Mouse (Mus musculus) midbrain, embryonic 16.5 days (tissue): Measurements from ENCODE around the gene Fgfr2. TPM values are rescaled to one million over a fixed set of nuclear protein-coding genes. Genes with fewer than 3 reads are reported as not detected.

ENCODE experiments used
- ATAC-seq: fragments of 200-750 bp; cut with Nextera tagmentation; 2 replicates; pipeline ENCODE4 v1.8.0; 2017; ENCODE audit warnings: moderate TSS enrichment
- H3K27ac ChIP-seq: fragments of 300-500 bp; sonication (generic); 2 replicates; pipeline ENCODE4 v1.5.1; 2014; ENCODE audit warnings: mild to moderate bottlenecking, low read length, mixed read lengths
- H3K27me3 ChIP-seq: fragments of 300-500 bp; sonication (generic); 2 replicates; pipeline ENCODE4 v1.6.1; 2014; ENCODE audit warnings: low read depth, low read length, mixed read lengths; ENCODE audit not compliant: control insufficient read depth, insufficient read depth
- H3K36me3 ChIP-seq: fragments of 300-500 bp; sonication (generic); 2 replicates; pipeline ENCODE4 v1.6.1; 2014; ENCODE audit warnings: mild to moderate bottlenecking, low read length, moderate library complexity, mixed read lengths; ENCODE audit not compliant: control insufficient read depth, insufficient read depth
- H3K4me1 ChIP-seq: fragments of 300-500 bp; sonication (generic); 2 replicates; pipeline ENCODE4 v1.6.1; 2014; ENCODE audit warnings: mild to moderate bottlenecking, low read length, mixed read lengths; ENCODE audit not compliant: control insufficient read depth, insufficient read depth
- H3K4me2 ChIP-seq: fragments of 300-500 bp; sonication (generic); 2 replicates; pipeline ENCODE4 v1.6.1; 2014; ENCODE audit warnings: mild to moderate bottlenecking, low read length, mixed read lengths
- H3K4me3 ChIP-seq: fragments of 300-500 bp; sonication (generic); 2 replicates; pipeline ENCODE4 v1.5.1; 2014; ENCODE audit warnings: low read depth, mild to moderate bottlenecking, low read length, moderate library complexity, mixed read lengths
- H3K9ac ChIP-seq: fragments of 300-500 bp; sonication (generic); 2 replicates; pipeline ENCODE4 v1.6.1; 2014; ENCODE audit warnings: low read depth, low read length, mixed read lengths
- H3K9me3 ChIP-seq: fragments of 300-500 bp; sonication (generic); replicated peaks from 2 replicates; pipeline ENCODE4 v1.6.1; 2014; ENCODE audit warnings: mild to moderate bottlenecking, low read length, mixed read lengths; ENCODE audit not compliant: control insufficient read depth, poor library complexity, severe bottlenecking
- WGBS: fragments of 180-500 bp; shearing (Covaris S2); extraction: QIAGEN DNeasy Blood & Tissue Kit; methylation state at CpG from one replicate; pipeline ENCODE4 v1.1.7; 2014; 5-methylcytosine and 5-hydroxymethylcytosine counted together
- polyA plus RNA-seq: library from polyadenylated mRNA; unstranded; fragments of >200 nt; fragmentation: Nextera tagmentation; extraction: Ambion mirVana; gene quantifications from 2 replicates; pipeline ENCODE4 v1.2.1, GENCODE M21; 2015

Fgfr2 gene
- polyA plus RNA-seq, 1 experiment from 2014 or later: 23.8 TPM

DNA sequence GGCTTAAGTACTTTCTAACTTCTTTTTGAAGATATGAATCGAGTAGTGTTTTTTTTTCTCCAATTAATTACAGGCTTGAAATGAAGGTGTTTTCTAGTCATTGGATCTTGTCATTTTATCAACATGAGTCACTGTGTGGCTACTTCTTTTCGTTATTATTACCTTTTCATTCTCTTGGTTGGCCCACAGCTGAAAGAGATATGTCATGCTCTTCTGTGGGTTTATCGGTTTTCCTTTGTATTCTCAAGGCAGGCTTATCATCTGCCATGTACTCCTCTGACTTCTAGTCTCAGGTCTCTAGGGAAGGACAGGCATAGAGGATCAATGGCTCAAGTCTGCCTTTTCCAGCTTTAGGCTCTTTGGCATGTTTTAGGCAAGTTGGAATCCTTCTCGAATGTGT, 712.2 kb downstream of the Fgfr2 start:
- Histone ChIP-seq H3K4me2 (no peak overlapping the region), H3K9me3 (no peaks in the 10 kb centered on the region), H3K27ac (no peak overlapping the region), H3K4me3 (no peak overlapping the region), H3K9ac (no peak overlapping the region), H3K27me3 (no peaks in the 10 kb centered on the region), H3K36me3 (no peaks in the 10 kb centered on the region), H3K4me1 (no peaks in the 10 kb centered on the region)
- ATAC-seq: no peak
- WGBS: 82% methylated on average over 4 of the region's 4 CpGs

DNA sequence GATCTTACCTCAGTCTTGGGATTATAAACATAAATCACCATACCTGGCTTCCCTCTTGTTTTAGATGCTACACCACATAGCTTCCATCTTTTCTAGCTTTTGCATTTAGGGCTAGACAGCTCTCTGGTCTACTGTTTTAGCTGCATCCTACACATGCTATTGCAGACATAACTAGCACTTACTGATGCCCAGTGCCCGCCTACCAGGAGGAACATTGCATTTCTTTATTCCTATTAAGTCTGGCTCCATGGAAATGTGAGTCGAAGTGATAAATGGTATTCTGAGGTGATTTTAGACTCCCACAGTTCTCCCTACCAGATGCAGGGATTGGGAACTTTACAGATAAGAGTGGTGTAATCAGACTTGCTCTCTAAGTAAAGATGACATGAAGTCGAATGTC, 713.3 kb downstream of the Fgfr2 start:
- no peak overlapping the region for H3K4me3 ChIP-seq
- H3K36me3 ChIP-seq: no peaks in the 10 kb centered on the region
- no peaks in the 10 kb centered on the region for H3K4me1 ChIP-seq
- no peaks in the 10 kb centered on the region for H3K9me3 ChIP-seq
- WGBS: 92% methylated on average over 3 of the region's 3 CpGs
- H3K27me3 ChIP-seq: no peaks in the 10 kb centered on the region
- no peak for ATAC-seq
- H3K27ac ChIP-seq: no peak overlapping the region
- H3K4me2 ChIP-seq: no peak overlapping the region
- H3K9ac ChIP-seq: no peak overlapping the region

DNA sequence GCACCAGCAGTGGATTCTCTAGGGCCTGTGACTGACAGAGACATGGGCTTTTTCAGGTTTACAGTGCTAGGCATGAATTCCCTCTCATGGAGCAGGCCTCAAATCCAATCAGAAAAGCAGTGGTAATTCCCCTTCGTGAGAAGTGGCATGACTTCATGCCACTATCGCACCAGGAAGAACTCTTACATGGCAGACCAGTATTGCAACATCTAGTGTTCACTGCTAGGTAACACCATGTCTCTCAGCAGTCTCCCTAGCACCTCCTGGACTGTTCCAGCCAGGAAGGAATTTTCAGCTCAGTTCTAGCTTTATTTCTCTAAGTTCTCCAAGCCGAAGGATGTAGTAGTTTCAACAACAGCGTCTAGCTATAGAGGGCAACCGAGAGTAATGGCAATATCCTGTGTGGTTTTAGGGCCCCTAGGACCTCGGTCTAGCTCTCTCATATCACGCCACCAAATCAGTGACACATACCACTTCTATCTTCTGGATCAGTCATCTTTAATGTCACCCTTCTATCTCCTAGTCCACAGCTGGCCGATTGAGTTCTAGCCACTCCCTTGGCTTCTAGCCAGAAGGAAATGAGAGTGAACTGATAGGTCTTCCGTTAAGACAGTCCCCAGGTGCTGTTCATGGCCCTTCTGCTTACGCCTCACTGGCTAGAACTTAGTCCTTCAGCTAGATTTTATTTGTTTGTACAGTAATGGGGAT, 720.6 kb downstream of the Fgfr2 start:
- no peaks in the 10 kb centered on the region for H3K9me3 ChIP-seq
- H3K27ac ChIP-seq: no peak overlapping the region
- 89% methylated on average over 10 of the region's 10 CpGs for whole genome bisulfite sequencing
- peaks cover 4% of the 10 kb centered on the region; the same call in 1 of the 2 replicates for H3K4me1 ChIP-seq
- H3K9ac ChIP-seq: no peak overlapping the region
- no peak for ATAC-seq
- H3K27me3 ChIP-seq: no peaks in the 10 kb centered on the region
- no peaks in the 10 kb centered on the region for H3K36me3 ChIP-seq
- no peak overlapping the region for H3K4me3 ChIP-seq
- H3K4me2 ChIP-seq: no peak overlapping the region

GRCm38 (mm10) chr7:132398487-132398886, 724.7 kb downstream of the Fgfr2 start:
- no peak for ATAC-seq
- Histone ChIP-seq H3K36me3 (no peaks in the 10 kb centered on the region), H3K4me2 (no peak overlapping the region), H3K9ac (no peak overlapping the region), H3K9me3 (no peaks in the 10 kb centered on the region), H3K4me3 (no peak overlapping the region), H3K4me1 (no peaks in the 10 kb centered on the region), H3K27me3 (no peaks in the 10 kb centered on the region), H3K27ac (no peak overlapping the region)
- WGBS: 63% methylated on average over 3 of the region's 3 CpGs

DNA sequence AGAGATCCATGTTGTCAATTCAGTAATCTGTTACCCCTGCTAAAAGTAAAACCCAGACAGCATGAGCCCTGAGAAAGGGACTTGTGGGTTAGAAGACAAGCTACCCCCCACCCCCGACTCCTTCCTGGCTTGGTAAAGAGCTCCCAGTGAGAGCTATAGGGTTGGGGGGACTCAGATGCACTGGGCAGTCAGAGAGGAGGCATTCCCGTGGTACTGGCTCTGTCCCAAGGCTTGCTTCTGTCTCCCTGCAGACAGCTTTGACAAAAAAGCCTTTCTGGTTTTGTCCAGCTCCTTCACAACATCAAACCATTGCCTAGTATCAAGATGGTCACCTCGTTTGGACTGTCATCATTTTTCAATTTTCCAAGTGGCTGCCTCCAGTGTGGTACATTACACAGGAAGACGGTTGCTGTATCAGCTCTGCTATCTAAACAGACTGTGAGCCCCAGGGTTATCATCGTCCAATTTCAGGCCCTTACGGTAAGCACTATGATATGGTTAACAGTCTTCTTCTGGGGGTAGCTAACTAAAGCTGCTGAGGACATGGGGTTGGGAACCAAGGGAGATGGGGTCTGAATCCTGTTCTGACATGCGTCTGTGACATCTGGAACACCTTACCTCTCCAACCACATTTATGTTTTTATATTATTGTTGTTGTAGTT, 726.4 kb downstream of the Fgfr2 start:
- H3K4me3 ChIP-seq: no peak overlapping the region
- no peaks in the 10 kb centered on the region for H3K9me3 ChIP-seq
- 69% methylated on average over 7 of the region's 7 CpGs for WGBS
- H3K36me3 ChIP-seq: no peaks in the 10 kb centered on the region
- H3K9ac ChIP-seq: no peak overlapping the region
- ATAC-seq: no peak
- no peak overlapping the region for H3K4me2 ChIP-seq
- no peaks in the 10 kb centered on the region for H3K27me3 ChIP-seq
- H3K4me1 ChIP-seq: no peaks in the 10 kb centered on the region
- no peak overlapping the region for H3K27ac ChIP-seq

DNA sequence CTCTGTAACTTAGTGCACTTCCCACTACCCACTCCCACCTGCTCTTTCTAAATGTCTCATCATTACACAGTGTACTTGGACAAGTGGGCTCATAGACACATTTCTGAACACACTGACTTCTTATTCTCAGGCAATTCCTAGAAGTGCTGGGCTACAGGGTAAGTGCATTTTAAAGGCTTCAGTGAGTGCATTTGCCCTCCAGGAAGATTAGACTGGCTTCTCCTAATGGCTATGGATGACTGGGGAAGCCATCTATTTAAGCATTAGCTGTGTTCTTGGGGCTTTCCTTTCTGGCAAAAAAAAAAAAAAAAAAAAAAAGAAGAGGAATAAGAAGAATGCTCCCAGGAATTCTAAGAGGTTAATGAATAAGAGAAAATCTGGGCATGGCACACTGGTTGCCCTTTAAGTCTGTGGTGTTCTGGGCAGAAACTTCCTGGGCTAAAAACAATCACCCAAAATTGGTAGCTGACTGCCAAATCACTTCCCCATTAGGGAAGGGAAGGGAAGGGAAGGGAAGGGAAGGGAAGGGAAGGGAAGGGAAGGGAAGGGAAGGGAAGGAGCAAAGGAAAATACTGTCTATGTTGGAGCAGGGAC, 729.5 kb downstream of the Fgfr2 start:
- Histone ChIP-seq H3K9me3 (no peaks in the 10 kb centered on the region), H3K9ac (no peak overlapping the region), H3K27ac (no peak overlapping the region), H3K36me3 (no peaks in the 10 kb centered on the region), H3K4me1 (no peaks in the 10 kb centered on the region), H3K4me2 (no peak overlapping the region), H3K4me3 (no peak overlapping the region), H3K27me3 (no peaks in the 10 kb centered on the region)
- no peak for ATAC-seq

DNA sequence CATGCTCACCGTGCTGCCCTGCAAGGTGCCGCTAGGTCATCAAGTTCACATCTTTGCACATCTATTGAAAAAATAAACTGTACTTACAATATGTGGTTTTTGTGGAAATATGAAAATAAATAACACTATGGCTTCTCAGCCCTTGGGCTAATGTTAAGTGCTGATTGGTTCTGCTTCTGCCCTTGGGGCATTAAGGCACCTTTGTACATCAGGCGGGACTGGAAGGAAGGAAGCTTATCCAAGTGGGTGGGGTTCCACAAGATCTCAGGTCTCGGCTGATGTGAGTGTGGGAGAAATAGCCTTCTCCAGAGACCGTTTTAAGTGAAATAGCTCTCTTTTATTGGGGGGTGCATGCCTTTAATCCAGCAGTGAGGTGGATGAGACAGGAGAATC, 730.1 kb downstream of the Fgfr2 start:
- no peak overlapping the region for H3K4me3 ChIP-seq
- no peak overlapping the region for H3K9ac ChIP-seq
- ATAC-seq: no peak
- no peaks in the 10 kb centered on the region for H3K36me3 ChIP-seq
- no peak overlapping the region for H3K27ac ChIP-seq
- H3K4me2 ChIP-seq: no peak overlapping the region
- no peaks in the 10 kb centered on the region for H3K4me1 ChIP-seq
- no peaks in the 10 kb centered on the region for H3K9me3 ChIP-seq
- WGBS: 86% methylated on average over 5 of the region's 5 CpGs
- H3K27me3 ChIP-seq: no peaks in the 10 kb centered on the region

DNA sequence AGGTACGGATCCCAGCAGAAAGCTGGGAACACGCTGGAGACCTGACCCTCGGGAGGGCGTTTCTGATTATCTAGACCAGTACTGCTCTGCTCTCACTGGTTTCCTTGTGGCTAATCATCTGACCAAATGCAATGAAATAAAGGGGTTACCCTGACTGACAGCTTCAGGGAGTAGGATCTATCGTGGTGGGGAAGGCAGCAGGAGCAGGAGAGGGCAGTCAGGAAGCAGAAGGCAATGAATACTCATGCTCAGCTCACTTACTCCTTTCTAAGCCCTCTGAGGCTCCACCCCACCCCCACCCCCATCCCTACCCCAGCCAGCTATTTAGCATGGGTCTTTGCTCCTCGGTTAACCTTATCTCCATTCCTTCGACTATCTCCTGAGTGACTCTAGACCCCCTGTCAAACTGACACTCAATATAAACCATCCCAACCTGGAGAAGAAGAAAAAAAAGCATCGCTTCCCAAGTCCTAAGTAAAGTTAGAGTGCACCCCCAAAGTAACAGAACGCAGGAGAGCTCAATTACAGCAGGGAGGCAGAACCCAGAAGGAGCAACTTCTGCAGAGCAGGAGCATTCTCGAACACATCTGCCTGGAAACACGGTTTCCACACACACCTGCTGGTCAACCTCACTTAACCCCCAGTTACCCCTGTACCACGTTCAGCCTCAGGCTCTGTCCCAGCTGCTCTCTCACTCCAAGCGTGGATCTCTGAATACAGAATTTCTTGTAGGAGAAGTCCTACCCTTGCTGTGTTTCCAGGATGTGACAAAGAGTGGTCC, 730.7 kb downstream of the Fgfr2 start:
- 76% methylated on average over 13 of the region's 13 CpGs for WGBS
- ATAC-seq: no peak
- no peak overlapping the region for H3K9ac ChIP-seq
- no peaks in the 10 kb centered on the region for H3K27me3 ChIP-seq
- no peaks in the 10 kb centered on the region for H3K36me3 ChIP-seq
- H3K4me1 ChIP-seq: no peaks in the 10 kb centered on the region
- H3K4me2 ChIP-seq: no peak overlapping the region
- H3K9me3 ChIP-seq: no peaks in the 10 kb centered on the region
- H3K4me3 ChIP-seq: no peak overlapping the region
- H3K27ac ChIP-seq: no peak overlapping the region

- Histone ChIP-seq H3K9me3 (no peaks in the 10 kb centered on the region), H3K4me3 (no peak overlapping the region)
- no peak for ATAC-seq
Measured at GRCm38 (mm10) chr7:132389473-132389872, 733.7 kb downstream of the Fgfr2 start.

More at GRCm38 (mm10) chr7:132389473-132389872, 733.7 kb downstream of the Fgfr2 start:
- Histone ChIP-seq H3K4me1 (peaks cover 12% of the 10 kb centered on the region), H3K27me3 (no peaks in the 10 kb centered on the region), H3K4me2 (no peak overlapping the region), H3K9ac (no peak overlapping the region), H3K27ac (no peak overlapping the region), H3K36me3 (no peaks in the 10 kb centered on the region)
- 66% methylated on average over 7 of the region's 7 CpGs for WGBS
